Mouse (Mus musculus) kidney, embryonic 15.5 days (tissue): ENCODE measurements around the gene Dscaml1. TPM values are rescaled to one million over a fixed set of nuclear protein-coding genes. Genes with fewer than 3 reads are reported as not detected.

Experiments used
- ATAC-seq: fragments of 200-750 bp; cut with Nextera tagmentation; replicated peaks from 2 replicates; pipeline ENCODE4 v1.8.0; 2017; ENCODE audit warnings: moderate TSS enrichment; ENCODE audit not compliant: low FRiP score
- H3K27ac ChIP-seq: fragments of 300-500 bp; sonication (generic); 2 replicates; pipeline ENCODE4 v1.5.1; 2015; ENCODE audit warnings: mild to moderate bottlenecking, inconsistent platforms
- H3K27me3 ChIP-seq: fragments of 300-500 bp; sonication (generic); 2 replicates; pipeline ENCODE4 v1.6.1; 2015; ENCODE audit warnings: inconsistent platforms
- H3K36me3 ChIP-seq: fragments of 300-500 bp; sonication (generic); 2 replicates; pipeline ENCODE4 v1.6.1; 2015; ENCODE audit warnings: inconsistent platforms
- H3K4me1 ChIP-seq: fragments of 300-500 bp; sonication (generic); 2 replicates; pipeline ENCODE4 v1.6.1; 2015; ENCODE audit warnings: inconsistent platforms
- H3K4me2 ChIP-seq: fragments of 300-500 bp; sonication (generic); 2 replicates; pipeline ENCODE4 v1.6.1; 2015; ENCODE audit warnings: moderate library complexity, mild to moderate bottlenecking, inconsistent platforms
- H3K4me3 ChIP-seq: fragments of 300-500 bp; sonication (generic); replicated peaks from 2 replicates; pipeline ENCODE4 v1.5.1; 2015; ENCODE audit warnings: mild to moderate bottlenecking, inconsistent platforms
- H3K9ac ChIP-seq: fragments of 300-500 bp; sonication (generic); 2 replicates; pipeline ENCODE4 v1.6.1; 2015; ENCODE audit warnings: mild to moderate bottlenecking, inconsistent platforms
- H3K9me3 ChIP-seq: fragments of 300-500 bp; sonication (generic); replicated peaks from 2 replicates; pipeline ENCODE4 v1.6.1; 2016; ENCODE audit warnings: inconsistent platforms
- WGBS: fragments of 180-500 bp; shearing (Covaris S2); methylation state at CpG from one replicate; pipeline ENCODE4 v1.1.7; 2015; ENCODE audit warnings: mixed read lengths; 5-methylcytosine and 5-hydroxymethylcytosine counted together
- polyA plus RNA-seq: library from polyadenylated mRNA; unstranded; fragments of >200 nt; fragmentation: Nextera tagmentation; extraction: Ambion mirVana; gene quantifications from 2 replicates; pipeline ENCODE4 v1.2.1, GENCODE M21; 2015

Gene Dscaml1
- polyA plus RNA-seq, 1 experiment from 2014 or later: 0.13 TPM

- no peak overlapping the region for H3K4me3 ChIP-seq
- H3K36me3 ChIP-seq: peaks cover 17% of the 10 kb centered on the region
- 74% methylated on average over 12 of the region's 12 CpGs for WGBS
- no peaks in the 10 kb centered on the region for H3K9me3 ChIP-seq
- H3K9ac ChIP-seq: no peak overlapping the region
- ATAC-seq: no peak
- H3K4me2 ChIP-seq: no peak overlapping the region
- no peaks in the 10 kb centered on the region for H3K27me3 ChIP-seq
- H3K27ac ChIP-seq: no peak overlapping the region
- peaks cover 19% of the 10 kb centered on the region for H3K4me1 ChIP-seq
Measured at GRCm38 (mm10) chr9:45783249-45784069, 357.0 kb downstream of the Dscaml1 start.

- Histone ChIP-seq H3K9ac (no peak overlapping the region), H3K27me3 (no peaks in the 10 kb centered on the region), H3K4me3 (no peak overlapping the region), H3K9me3 (no peaks in the 10 kb centered on the region), H3K27ac (no peak overlapping the region), H3K4me1 (peaks cover 21% of the 10 kb centered on the region), H3K4me2 (no peak overlapping the region), H3K36me3 (peaks cover 14% of the 10 kb centered on the region)
- 71% methylated on average over 8 of the region's 8 CpGs for WGBS
- no peak for ATAC-seq
Measured at GRCm38 (mm10) chr9:45787071-45787470, 360.6 kb downstream of the Dscaml1 start.

GRCm38 (mm10) chr9:45787547-45787946, 361.1 kb downstream of the Dscaml1 start:
- no peak for ATAC-seq
- no peak overlapping the region for H3K9ac ChIP-seq
- 78% methylated on average over 6 of the region's 6 CpGs for WGBS

GRCm38 (mm10) chr9:45788405-45788804, 362.0 kb downstream of the Dscaml1 start:
- H3K27me3 ChIP-seq: no peaks in the 10 kb centered on the region
- 50% methylated on average over 5 of the region's 5 CpGs for WGBS
- H3K27ac ChIP-seq: peak overlapping the region; percentile 22; the same call in 1 of the 2 replicates
- peaks cover 18% of the 10 kb centered on the region for H3K4me1 ChIP-seq
- no peak overlapping the region for H3K4me2 ChIP-seq
- no peak overlapping the region for H3K4me3 ChIP-seq
- H3K9me3 ChIP-seq: no peaks in the 10 kb centered on the region
- H3K9ac ChIP-seq: no peak overlapping the region
- peaks cover 25% of the 10 kb centered on the region for H3K36me3 ChIP-seq
- no peak for ATAC-seq

More at GRCm38 (mm10) chr9:45787547-45787946, 361.1 kb downstream of the Dscaml1 start:
- Histone ChIP-seq H3K4me2 (no peak overlapping the region), H3K9me3 (no peaks in the 10 kb centered on the region), H3K4me1 (peaks cover 21% of the 10 kb centered on the region), H3K4me3 (no peak overlapping the region), H3K27me3 (no peaks in the 10 kb centered on the region), H3K36me3 (peaks cover 19% of the 10 kb centered on the region), H3K27ac (no peak overlapping the region)

GRCm38 (mm10) chr9:45791456-45792142, 365.2 kb downstream of the Dscaml1 start:
- H3K27me3 ChIP-seq: no peaks in the 10 kb centered on the region
- WGBS: 82% methylated on average over 8 of the region's 8 CpGs
- H3K9me3 ChIP-seq: no peaks in the 10 kb centered on the region
- H3K27ac ChIP-seq: no peak overlapping the region
- no peak overlapping the region for H3K4me3 ChIP-seq
- H3K4me1 ChIP-seq: peaks cover 15% of the 10 kb centered on the region
- H3K4me2 ChIP-seq: no peak overlapping the region
- peaks cover 34% of the 10 kb centered on the region for H3K36me3 ChIP-seq
- H3K9ac ChIP-seq: no peak overlapping the region
- no peak for ATAC-seq

GRCm38 (mm10) chr9:45792235-45792634, 365.8 kb downstream of the Dscaml1 start:
- Histone ChIP-seq H3K4me2 (no peak overlapping the region), H3K9ac (no peak overlapping the region), H3K36me3 (peaks cover 37% of the 10 kb centered on the region), H3K27ac (no peak overlapping the region), H3K9me3 (no peaks in the 10 kb centered on the region), H3K4me1 (peaks cover 13% of the 10 kb centered on the region), H3K4me3 (no peak overlapping the region), H3K27me3 (no peaks in the 10 kb centered on the region)
- 96% methylated on average over 1 of the region's 1 CpGs for WGBS
- no peak for ATAC-seq

GRCm38 (mm10) chr9:45793697-45794096, 367.3 kb downstream of the Dscaml1 start:
- Histone ChIP-seq H3K4me3 (no peak overlapping the region), H3K4me1 (peaks cover 7% of the 10 kb centered on the region), H3K9me3 (no peaks in the 10 kb centered on the region), H3K9ac (no peak overlapping the region), H3K36me3 (peaks cover 37% of the 10 kb centered on the region), H3K27me3 (no peaks in the 10 kb centered on the region), H3K4me2 (no peak overlapping the region), H3K27ac (no peak overlapping the region)
- ATAC-seq: no peak
- 85% methylated on average over 6 of the region's 6 CpGs for WGBS

- no peak overlapping the region for H3K4me3 ChIP-seq
Measured at GRCm38 (mm10) chr9:45795722-45796121, 369.3 kb downstream of the Dscaml1 start.

GRCm38 (mm10) chr9:45797271-45797670, 370.8 kb downstream of the Dscaml1 start:
- no peak for ATAC-seq
- Histone ChIP-seq H3K4me2 (no peak overlapping the region), H3K27ac (no peak overlapping the region), H3K9ac (no peak overlapping the region), H3K4me3 (no peak overlapping the region), H3K9me3 (no peaks in the 10 kb centered on the region), H3K27me3 (no peaks in the 10 kb centered on the region), H3K36me3 (peaks cover 33% of the 10 kb centered on the region), H3K4me1 (peaks cover 18% of the 10 kb centered on the region)
- 79% methylated on average over 3 of the region's 3 CpGs for WGBS

More at GRCm38 (mm10) chr9:45795722-45796121, 369.3 kb downstream of the Dscaml1 start:
- Histone ChIP-seq H3K36me3 (peaks cover 37% of the 10 kb centered on the region), H3K27me3 (no peaks in the 10 kb centered on the region), H3K9ac (no peak overlapping the region), H3K27ac (no peak overlapping the region), H3K4me1 (peaks cover 18% of the 10 kb centered on the region), H3K9me3 (no peaks in the 10 kb centered on the region), H3K4me2 (no peak overlapping the region)
- 88% methylated on average over 5 of the region's 5 CpGs for WGBS
- ATAC-seq: no peak

- Histone ChIP-seq H3K4me3 (no peak overlapping the region), H3K9me3 (no peaks in the 10 kb centered on the region), H3K27me3 (no peaks in the 10 kb centered on the region), H3K4me2 (peak overlapping the region; percentile 38), H3K36me3 (peaks cover 24% of the 10 kb centered on the region), H3K9ac (no peak overlapping the region), H3K27ac (no peak overlapping the region), H3K4me1 (peaks cover 26% of the 10 kb centered on the region)
- peak; percentile 74 for ATAC-seq
- 12% methylated on average over 13 of the region's 13 CpGs for WGBS
Measured at GRCm38 (mm10) chr9:45798467-45799164, 372.2 kb downstream of the Dscaml1 start.

GRCm38 (mm10) chr9:45799402-45799801, 373.0 kb downstream of the Dscaml1 start:
- H3K4me2 ChIP-seq: no peak overlapping the region
- H3K9ac ChIP-seq: no peak overlapping the region
- WGBS: 67% methylated on average over 8 of the region's 8 CpGs
- no peak overlapping the region for H3K27ac ChIP-seq
- no peak for ATAC-seq
- H3K9me3 ChIP-seq: no peaks in the 10 kb centered on the region
- H3K4me1 ChIP-seq: peaks cover 30% of the 10 kb centered on the region
- H3K27me3 ChIP-seq: no peaks in the 10 kb centered on the region
- H3K36me3 ChIP-seq: peaks cover 22% of the 10 kb centered on the region
- no peak overlapping the region for H3K4me3 ChIP-seq
